Mouse (Mus musculus): ENCODE measurements around the gene Vmn2r29.
"Not testable (repeated sequence)": the region's sequence is repeated elsewhere in the genome, so short reads cannot be mapped to it uniquely, and the experiment has no call there.

- TF ChIP-seq CTCF, EP300 (IDR thresholded peaks at IDR 0.05): not testable (repeated sequence)
Measured at GRCm38 (mm10) chr7:7247228-7247627, at the start of gene Vmn2r29.

Data from lung, postnatal 0 days (tissue).